8 mouse cellular contexts compared by ENCODE assay signal in the genomic region with DNA sequence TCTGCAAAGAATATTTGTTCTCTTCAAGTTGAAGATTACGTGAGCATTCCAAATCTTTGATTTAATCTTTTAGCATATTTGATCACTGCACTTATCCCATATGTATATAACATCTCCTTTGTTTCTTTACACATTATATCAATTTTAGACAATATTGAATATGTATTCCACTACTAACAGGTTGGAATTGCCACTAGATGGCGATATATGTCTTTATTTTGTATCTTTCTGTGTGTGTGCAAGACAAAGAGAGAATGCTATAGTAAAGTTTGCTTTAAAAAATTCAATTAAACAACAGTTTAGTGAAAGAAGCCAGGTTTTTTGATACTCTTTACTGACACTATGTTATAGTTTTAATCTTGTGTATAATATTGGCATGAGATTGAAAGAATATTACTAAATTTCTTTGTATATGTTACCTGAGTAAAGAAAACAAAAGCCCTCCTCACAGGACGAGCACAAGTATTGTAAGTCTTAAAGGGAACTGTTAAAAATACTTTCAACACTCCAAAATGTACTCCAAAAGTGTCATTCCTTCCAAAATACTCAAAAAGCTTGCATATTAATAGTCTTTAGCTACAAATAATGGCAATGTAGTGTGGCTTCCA. TPM values are rescaled to one million over a fixed set of nuclear protein-coding genes. Genes with fewer than 3 reads are reported as not detected.
A peak's percentile ranks its signal among the peaks of the same experiment; 100 is the strongest.
DNase-seq lines count a peak whose midpoint lies in the region; ATAC-seq lines count a peak whose summit lies in the region.

No protein-coding gene starts in this region.

- H3K27me3 ChIP-seq in hindbrain, embryonic 16.5 days (replicated peaks; ENCODE audit: control insufficient read depth, insufficient read depth, low read length): no peaks in the 10 kb centered on the region

- 47% methylated on average over 3 of the region's 3 CpGs for WGBS in hindbrain, embryonic 16.5 days

- ATAC-seq in frontal cortex, adult (ENCODE audit: low TSS enrichment): peak; percentile 89
- ATAC-seq in hindbrain, embryonic 16.5 days: peak; percentile 83

- no peaks in the 10 kb centered on the region for H3K36me3 ChIP-seq in hindbrain, embryonic 16.5 days (ENCODE audit: control insufficient read depth, insufficient read depth, low read length)

- no peak overlapping the region for H3K27ac ChIP-seq in hindbrain, embryonic 16.5 days (ENCODE audit: low read depth, low read length)

- H3K9ac ChIP-seq in hindbrain, embryonic 16.5 days (ENCODE audit: low read depth, low read length): no peak overlapping the region

- H3K4me2 ChIP-seq in hindbrain, embryonic 16.5 days (ENCODE audit: low read length): no peak overlapping the region

- no peaks in the 10 kb centered on the region for H3K9me3 ChIP-seq in hindbrain, embryonic 16.5 days (ENCODE audit: control insufficient read depth, low read length)

- no peak for DNase-seq in frontal cortex, postnatal 36 days (ENCODE audit: low spot score in 2 of 2)
- DNase-seq in ovary, postnatal 14 days (ENCODE audit: low spot score): peak; percentile 1
- DNase-seq in ovary, postnatal 10 days (ENCODE audit: low spot score): no peak
- peak; percentile 40 for DNase-seq in telencephalon, adult 2 months (ENCODE audit: low read depth, low spot score)
- no peak for DNase-seq in cerebellum, adult 18-20 months
- DNase-seq in kidney, adult 11 months: no peak

- no peak overlapping the region for H3K4me3 ChIP-seq in hindbrain, embryonic 16.5 days (ENCODE audit: low read length)

- no peaks in the 10 kb centered on the region for H3K4me1 ChIP-seq in hindbrain, embryonic 16.5 days (ENCODE audit: control insufficient read depth, insufficient read depth, low read depth, low read length)

RNA-seq across cellular contexts. Expression of a gene that starts 42.7 kb away (rescaled TPM):
- polyA plus RNA-seq in hindbrain, embryonic 16.5 days (2015; fragmentation: Nextera tagmentation; extraction: Ambion mirVana): not detected in 2 replicates

Comparison
In these comparisons a context has a peak if more than half of its experiments do, and no peak if none do; other contexts are left out.
1. DNase-seq: peak in ovary, postnatal 14 days (single experiment) and telencephalon, adult 2 months (single experiment); none in frontal cortex, postnatal 36 days (0 of 2), ovary, postnatal 10 days (single experiment), cerebellum, adult 18-20 months (0 of 2) and kidney, adult 11 months (single experiment).